Mouse (Mus musculus): ENCODE measurements around the gene Cfap54.

- TF ChIP-seq EP300 (IDR thresholded peaks at IDR 0.05; ENCODE audit: low read depth) (no peak), CTCF (IDR thresholded peaks at IDR 0.05; ENCODE audit: low read depth) (no peak)
Observed at GRCm38 (mm10) chr10:93053867-93054266, 27.6 kb downstream of the Cfap54 start.

Data from liver, postnatal 0 days (tissue).